Mouse (Mus musculus): ENCODE data around the gene Mrc2.

The Mrc2 gene

DNA sequence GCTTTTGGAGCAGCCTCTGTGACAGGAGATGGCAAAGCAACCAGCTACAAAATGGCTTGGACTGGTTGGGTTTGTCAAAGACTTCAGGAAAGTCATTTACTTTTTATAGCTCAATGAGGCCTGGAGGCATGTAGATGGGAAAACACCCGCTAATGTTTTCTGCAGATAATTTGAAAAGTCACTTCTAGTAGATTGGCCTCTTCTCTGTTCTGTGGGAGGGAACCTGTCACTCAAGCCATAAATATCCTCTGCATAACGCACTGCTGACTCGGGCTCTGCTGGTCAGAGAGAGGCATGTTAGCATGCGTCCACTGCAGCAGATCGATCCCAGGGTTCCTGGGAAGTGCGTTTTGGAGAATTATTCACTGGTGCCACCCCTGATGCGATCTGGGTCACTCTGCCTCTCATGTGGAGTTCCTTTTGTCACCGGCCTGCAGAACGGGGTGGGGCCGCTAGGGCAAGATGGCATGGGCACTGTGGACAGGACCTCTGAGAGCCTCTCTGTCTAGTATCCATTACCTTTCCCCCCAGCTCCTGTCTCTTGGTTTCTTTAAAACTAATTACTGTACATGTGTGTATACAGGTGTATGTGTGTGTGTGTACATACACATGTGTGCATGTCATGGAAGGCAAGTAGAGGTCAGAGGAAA, 82.2 kb downstream of the Mrc2 start:
- DNase-seq (ENCODE audit: inconsistent age in 2 of 2, low spot score in 1 of 2), result no peak

DNA sequence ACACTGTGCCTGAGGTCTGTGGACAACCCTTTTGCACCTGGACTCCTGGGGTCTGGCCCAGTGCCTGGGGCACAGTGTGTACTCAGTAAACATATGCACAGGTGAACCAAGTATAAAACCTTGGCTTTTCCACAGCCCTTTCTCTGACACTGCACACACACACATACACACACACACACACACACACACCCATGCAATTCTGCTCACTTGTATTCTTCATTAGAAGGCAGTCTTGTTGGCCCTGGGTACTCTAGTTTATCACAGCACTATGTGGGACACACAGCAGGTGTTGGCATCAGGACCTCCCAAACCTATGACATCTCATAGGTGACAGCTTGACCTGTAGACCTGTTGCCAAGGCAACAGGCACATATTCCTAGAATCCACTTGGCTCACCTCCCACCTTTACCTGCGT, 83.4 kb downstream of the Mrc2 start:
- DNase-seq (ENCODE audit: inconsistent age in 2 of 2, low spot score in 1 of 2), result no peak

GRCm38 (mm10) chr11:105385266-105385665, 92.8 kb downstream of the Mrc2 start:
- DNase-seq (ENCODE audit: inconsistent age in 2 of 2, low spot score in 1 of 2), result no peak

DNA sequence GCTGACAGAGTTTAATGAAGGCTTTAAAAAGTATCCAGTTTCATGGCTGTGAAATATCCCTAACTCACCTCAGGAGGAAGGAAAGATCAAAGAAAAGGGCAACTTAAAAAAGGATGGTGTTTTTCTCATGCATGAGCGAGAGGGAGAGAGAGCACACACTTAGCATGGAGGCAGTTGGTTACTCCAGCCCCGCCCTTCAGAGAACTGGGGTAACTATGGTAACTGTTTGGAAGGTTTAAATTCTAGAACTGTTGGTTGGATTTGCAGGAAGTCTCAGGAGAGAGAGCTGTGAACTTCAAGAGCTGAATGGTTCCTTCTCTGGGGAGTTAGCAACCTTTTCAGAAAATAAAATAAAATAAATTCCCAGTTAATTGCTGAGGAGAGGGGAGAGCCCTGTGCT, 96.2 kb downstream of the Mrc2 start:
- no peak for DNase-seq (ENCODE audit: inconsistent age in 2 of 2, low spot score in 1 of 2)

GRCm38 (mm10) chr11:105390290-105390689, 97.8 kb downstream of the Mrc2 start:
- DNase-seq (ENCODE audit: inconsistent age in 2 of 2, low spot score in 1 of 2), result no peak

All from adrenal gland, adult (tissue).